Mouse (Mus musculus) liver, adult 2 months (tissue): ENCODE data around the gene Slc25a25. TPM values are rescaled to one million over a fixed set of nuclear protein-coding genes. Genes with fewer than 3 reads are reported as not detected.

Experiments used
- DNase-seq: peaks from one replicate; pipeline ENCODE4 v3.0.0-alpha.2; 2011; ENCODE audit warnings: low read depth, low spot score; ENCODE audit errors: extremely low read depth
- H3K27ac ChIP-seq: fragments of 200-500 bp; replicated peaks from 2 replicates; pipeline ENCODE4 v1.5.1; 2012; ENCODE audit warnings: low read depth, mild to moderate bottlenecking, control low read depth, inconsistent platforms, low read length; ENCODE audit not compliant: insufficient read depth
- H3K27me3 ChIP-seq: fragments of 200-500 bp; 2 replicates; pipeline ENCODE4 v1.6.1; 2012; ENCODE audit warnings: mild to moderate bottlenecking, moderate library complexity, low read length, inconsistent platforms; ENCODE audit not compliant: control insufficient read depth, insufficient read depth
- H3K36me3 ChIP-seq: fragments of 200-500 bp; 2 replicates; pipeline ENCODE4 v1.6.1; 2012; ENCODE audit warnings: low read length, inconsistent platforms; ENCODE audit not compliant: control insufficient read depth, insufficient read depth
- H3K4me1 ChIP-seq: fragments of 200-500 bp; 2 replicates; pipeline ENCODE4 v1.6.1; 2011; ENCODE audit warnings: low read length; ENCODE audit not compliant: control insufficient read depth, insufficient read depth
- H3K4me3 ChIP-seq: fragments of 200-500 bp; 2 replicates; pipeline ENCODE4 v1.5.1; 2011; ENCODE audit warnings: low read depth, mild to moderate bottlenecking, control low read depth, low read length, moderate library complexity; ENCODE audit not compliant: insufficient read depth
- H3K79me2 ChIP-seq: fragments of 200-500 bp; 2 replicates; pipeline ENCODE4 v1.6.1; 2012; ENCODE audit warnings: inconsistent platforms, mild to moderate bottlenecking, low read length, moderate library complexity; ENCODE audit not compliant: control insufficient read depth, insufficient read depth
- H3K9ac ChIP-seq: fragments of 200-500 bp; 2 replicates; pipeline ENCODE4 v1.6.1; 2012; ENCODE audit warnings: low read depth, mild to moderate bottlenecking, control low read depth, inconsistent platforms, low read length
- CTCF ChIP-seq: fragments of 200-500 bp; IDR thresholded peaks from 2 replicates; pipeline ENCODE4 v1.5.1; 2011; ENCODE audit warnings: low read depth, low read length, control low read depth
- POLR2A ChIP-seq: fragments of 200-500 bp; IDR thresholded peaks from 2 replicates; pipeline ENCODE4 v1.6.1; 2011; ENCODE audit warnings: low read length, control low read depth; ENCODE audit not compliant: insufficient read depth; ENCODE audit errors: extremely low read depth
- WGBS: fragments of 180-500 bp; shearing (Covaris S2); methylation state at CpG from one replicate; pipeline ENCODE4 v1.1.7; 2018; 5-methylcytosine and 5-hydroxymethylcytosine counted together
- polyA plus RNA-seq: library from polyadenylated mRNA; depleted of rRNA; stranded (reverse); fragments of >200 nt; gene quantifications from 2 replicates; pipeline ENCODE4 v1.2.3, GENCODE M21; 2012
- total RNA-seq: library from RNA; depleted of rRNA; stranded (reverse); fragments of >200 nt; gene quantifications from 2 replicates; pipeline ENCODE4 v1.2.3, GENCODE M21; 2014

The Slc25a25 gene
- total and polyA plus RNA-seq, 2 experiments, result 41.9 to 57.9 TPM

- DNase-seq, result no peak
- H3K27me3 ChIP-seq, result no peaks in the 10 kb centered on the region
- no peak overlapping the region for H3K4me3 ChIP-seq
- no peak overlapping the region for H3K27ac ChIP-seq
- no peaks in the 10 kb centered on the region for H3K4me1 ChIP-seq
- no peak for TF ChIP-seq CTCF
- no peak for TF ChIP-seq POLR2A
- H3K9ac ChIP-seq, result no peak overlapping the region
- 46% methylated on average over 6 of the region's 6 CpGs for WGBS
- no peaks in the 10 kb centered on the region for H3K36me3 ChIP-seq
- no peaks in the 10 kb centered on the region for H3K79me2 ChIP-seq
These were observed 19.9 kb upstream of the Slc25a25 start for GRCm38 (mm10) chr2:32471001-32471680.

- no peaks in the 10 kb centered on the region for H3K79me2 ChIP-seq
- no peaks in the 10 kb centered on the region for H3K4me1 ChIP-seq
- WGBS, result 40% methylated on average over 6 of the region's 6 CpGs
- no peak overlapping the region for H3K27ac ChIP-seq
- no peak overlapping the region for H3K9ac ChIP-seq
- H3K36me3 ChIP-seq, result no peaks in the 10 kb centered on the region
- H3K4me3 ChIP-seq, result no peak overlapping the region
- no peaks in the 10 kb centered on the region for H3K27me3 ChIP-seq
- DNase-seq, result no peak
- TF ChIP-seq POLR2A, result no peak
- no peak for TF ChIP-seq CTCF
These were observed 13.1 kb upstream of the Slc25a25 start for GRCm38 (mm10) chr2:32464212-32464891.

- Histone ChIP-seq H3K4me1 (no peaks in the 10 kb centered on the region), H3K27ac (no peak overlapping the region), H3K27me3 (no peaks in the 10 kb centered on the region), H3K79me2 (no peaks in the 10 kb centered on the region), H3K36me3 (no peaks in the 10 kb centered on the region), H3K9ac (no peak overlapping the region), H3K4me3 (no peak overlapping the region)
- TF ChIP-seq CTCF (no peak), POLR2A (no peak)
- no peak for DNase-seq
- 84% methylated on average over 2 of the region's 2 CpGs for WGBS
These were observed 12.5 kb upstream of the Slc25a25 start for GRCm38 (mm10) chr2:32463773-32464172.

GRCm38 (mm10) chr2:32459657-32460056 lies 8.4 kb upstream of the Slc25a25 start:
- H3K79me2 ChIP-seq, result no peaks in the 10 kb centered on the region
- no peak for TF ChIP-seq POLR2A
- TF ChIP-seq CTCF, result no peak
- no peaks in the 10 kb centered on the region; the same call in 1 of the 2 replicates for H3K36me3 ChIP-seq
- no peak overlapping the region for H3K27ac ChIP-seq
- DNase-seq, result no peak
- 98% methylated on average over 2 of the region's 2 CpGs for WGBS
- no peaks in the 10 kb centered on the region for H3K4me1 ChIP-seq
- no peak overlapping the region for H3K4me3 ChIP-seq
- H3K9ac ChIP-seq, result no peak overlapping the region
- H3K27me3 ChIP-seq, result no peaks in the 10 kb centered on the region

GRCm38 (mm10) chr2:32458300-32458699 lies 7.1 kb upstream of the Slc25a25 start:
- no peaks in the 10 kb centered on the region for H3K27me3 ChIP-seq
- WGBS, result 69% methylated on average over 2 of the region's 2 CpGs
- TF ChIP-seq CTCF (no peak), POLR2A (no peak)
- no peak overlapping the region for H3K27ac ChIP-seq
- peaks cover 9% of the 10 kb centered on the region for H3K4me1 ChIP-seq
- no peak for DNase-seq
- H3K79me2 ChIP-seq, result no peaks in the 10 kb centered on the region
- H3K36me3 ChIP-seq, result no peaks in the 10 kb centered on the region; the same call in 1 of the 2 replicates
- no peak overlapping the region for H3K9ac ChIP-seq
- no peak overlapping the region for H3K4me3 ChIP-seq

GRCm38 (mm10) chr2:32455101-32455500 lies 3.9 kb upstream of the Slc25a25 start:
- Histone ChIP-seq H3K36me3 (no peaks in the 10 kb centered on the region; the same call in 1 of the 2 replicates), H3K27ac (no peak overlapping the region), H3K9ac (no peak overlapping the region), H3K79me2 (peaks cover 9% of the 10 kb centered on the region), H3K27me3 (no peaks in the 10 kb centered on the region), H3K4me1 (peaks cover 18% of the 10 kb centered on the region), H3K4me3 (no peak overlapping the region)
- no peak for TF ChIP-seq CTCF
- no peak for TF ChIP-seq POLR2A
- no peak for DNase-seq
- WGBS, result 93% methylated on average over 8 of the region's 8 CpGs
